4 mouse cellular contexts compared by ENCODE assay signal in the genomic region with DNA sequence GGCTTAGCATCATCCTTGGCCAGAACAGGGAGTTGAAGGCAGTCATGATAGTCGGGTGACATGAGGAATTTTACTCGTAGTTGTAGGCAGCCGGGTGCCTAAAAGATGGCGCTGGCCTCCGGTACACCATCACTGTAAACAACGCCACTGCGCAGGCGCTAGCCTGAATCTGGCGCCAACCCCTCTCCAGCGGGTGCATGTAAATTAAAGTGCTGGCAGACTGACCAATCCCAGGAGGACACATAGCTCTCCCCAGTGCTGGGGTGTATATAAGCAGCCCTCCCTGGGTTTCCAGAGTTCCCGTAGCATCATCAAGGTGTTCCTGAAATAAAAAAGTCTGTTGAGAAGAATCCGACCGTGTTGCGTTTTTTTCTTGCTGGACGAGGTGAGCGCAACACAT.
DNase-seq lines count a peak whose midpoint lies in the region; TF ChIP-seq lines count a peak whose summit lies in the region.
"Not testable (repeated sequence)": the region's sequence is repeated elsewhere in the genome, so short reads cannot be mapped to it uniquely, and the experiment has no call there.

No protein-coding gene starts in this region.

- not testable (repeated sequence) for H3K4me1 ChIP-seq in testis, adult 2 months (ENCODE audit: control insufficient read depth, insufficient read depth, low read length)

- H3K27me3 ChIP-seq in testis, adult 2 months (ENCODE audit: control insufficient read depth, insufficient read depth, low read length): not testable (repeated sequence)

- peak overlapping the region; percentile 74 for H3K4me3 ChIP-seq in testis, adult 2 months (ENCODE audit: control insufficient read depth, low read depth, low read length)

- not testable (repeated sequence) for H3K36me3 ChIP-seq in testis, adult 2 months (ENCODE audit: control insufficient read depth, insufficient read depth, low read length)

- not testable (repeated sequence) for TF ChIP-seq CTCF in testis, adult 2 months (IDR thresholded peaks at IDR 0.05; ENCODE audit: control insufficient read depth, insufficient read depth, insufficient replicate concordance, low read depth, low read length)

- H3K27ac ChIP-seq in testis, adult 2 months (ENCODE audit: control insufficient read depth, insufficient read depth, low read depth, low read length): peak overlapping the region; percentile 27; the same call in 1 of the 2 replicates

- peak; percentile 35; the same call in 1 of the 2 replicates for TF ChIP-seq POLR2A in testis, adult 2 months (IDR thresholded peaks at IDR 0.05; ENCODE audit: control insufficient read depth, low read depth, low read length)

- peak; percentile 38 for DNase-seq in R1 (ENCODE audit: low read depth, low spot score)
- peak; percentile 77 for DNase-seq in heart, adult 11 months
- DNase-seq in testis, postnatal 14 days (ENCODE audit: low spot score): peak; percentile 58

Comparison
In these comparisons a context has a peak if more than half of its experiments do, and no peak if none do; other contexts are left out.
1. Peak in every context shown above with its lines: DNase-seq, H3K4me3 ChIP-seq and H3K27ac ChIP-seq.